Mouse (Mus musculus) heart, embryonic 12.5 days (tissue): Measurements from ENCODE around the gene Tspyl1. TPM values are rescaled to one million over a fixed set of nuclear protein-coding genes. Genes with fewer than 3 reads are reported as not detected.
"Not testable (repeated sequence)": the region's sequence is repeated elsewhere in the genome, so short reads cannot be mapped to it uniquely, and the experiment has no call there.

Experiments used
- ATAC-seq: fragments of 200-750 bp; cut with Nextera tagmentation; 2 replicates; pipeline ENCODE4 v1.8.0; 2017; ENCODE audit warnings: moderate TSS enrichment, moderate library complexity; ENCODE audit not compliant: insufficient number of reproducible peaks, low FRiP score
- H3K27ac ChIP-seq: fragments of 300-500 bp; sonication (generic); 2 replicates; pipeline ENCODE4 v1.5.1; 2016; ENCODE audit warnings: mild to moderate bottlenecking, moderate library complexity; ENCODE audit not compliant: poor library complexity, severe bottlenecking
- H3K27me3 ChIP-seq: fragments of 300-500 bp; sonication (generic); replicated peaks from 2 replicates; pipeline ENCODE4 v1.6.1; 2016; ENCODE audit warnings: mild to moderate bottlenecking, moderate library complexity
- H3K36me3 ChIP-seq: fragments of 300-500 bp; sonication (generic); 2 replicates; pipeline ENCODE4 v1.6.1; 2016; ENCODE audit warnings: mild to moderate bottlenecking, moderate library complexity
- H3K4me1 ChIP-seq: fragments of 300-500 bp; sonication (generic); replicated peaks from 2 replicates; pipeline ENCODE4 v1.6.1; 2016; ENCODE audit warnings: mild to moderate bottlenecking
- H3K4me2 ChIP-seq: fragments of 300-500 bp; sonication (generic); 2 replicates; pipeline ENCODE4 v1.6.1; 2016; ENCODE audit warnings: mild to moderate bottlenecking, moderate library complexity
- H3K4me3 ChIP-seq: fragments of 300-500 bp; sonication (generic); 2 replicates; pipeline ENCODE4 v1.5.1; 2016; ENCODE audit warnings: mild to moderate bottlenecking
- H3K9ac ChIP-seq: fragments of 300-500 bp; sonication (generic); 2 replicates; pipeline ENCODE4 v1.6.1; 2016; ENCODE audit warnings: mild to moderate bottlenecking, moderate library complexity
- H3K9me3 ChIP-seq: fragments of 300-500 bp; sonication (generic); replicated peaks from 2 replicates; pipeline ENCODE4 v1.6.1; 2016; ENCODE audit warnings: mild to moderate bottlenecking, moderate library complexity
- WGBS: fragments of 180-500 bp; shearing (Covaris S2); methylation state at CpG from one replicate; pipeline ENCODE4 v1.1.7; 2016; 5-methylcytosine and 5-hydroxymethylcytosine counted together
- polyA plus RNA-seq: library from polyadenylated mRNA; unstranded; fragments of >200 nt; fragmentation: Nextera tagmentation; extraction: Ambion mirVana; gene quantifications from 2 replicates; pipeline ENCODE4 v1.2.1, GENCODE M21; 2016

The Tspyl1 gene
- 81.2 and 85.1 TPM in 2 replicates for polyA plus RNA-seq

DNA sequence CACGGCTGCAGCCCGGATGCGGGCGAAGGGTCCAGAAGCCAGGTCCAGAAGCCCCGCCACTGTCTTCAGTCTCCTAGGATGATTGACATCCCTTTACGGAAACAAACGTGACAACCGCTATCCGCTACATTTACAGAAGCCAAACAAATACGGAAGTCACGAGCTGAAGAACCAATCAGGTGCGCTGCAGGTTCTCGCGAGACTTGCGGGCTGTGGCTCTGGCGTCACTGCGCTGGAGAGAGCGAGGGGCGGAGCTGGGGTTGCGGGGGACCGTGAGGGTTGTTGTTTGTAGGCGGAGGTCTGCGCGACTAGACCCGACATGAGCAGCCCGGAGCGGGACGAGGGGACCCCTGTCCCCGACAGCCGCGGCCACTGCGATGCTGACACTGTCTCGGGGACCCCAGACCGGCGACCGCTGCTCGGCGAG is at the start of gene Tspyl1:
Gene Tspyl1 (plus strand): TSS at position 229 of the 427 bp plus-strand sequence.
- H3K27me3 ChIP-seq, result 0 out of 2 replicates have a peak, but pooled peaks cover 3% of the 10 kb centered on the region
- peak within 1 kb of the TSS; percentile 86 for H3K27ac ChIP-seq
- no peaks in the 10 kb centered on the region for H3K9me3 ChIP-seq
- peak within 1 kb of the TSS; percentile 99 for H3K4me3 ChIP-seq
- peaks cover 13% of the 10 kb centered on the region for H3K4me1 ChIP-seq
- H3K9ac ChIP-seq, result peak within 1 kb of the TSS; percentile 97
- ATAC-seq, result peak; percentile 98
- H3K4me2 ChIP-seq, result peak within 1 kb of the TSS; percentile 94
- under 1% methylated on average over 38 of the region's 38 CpGs for WGBS
- peaks cover 3% of the 10 kb centered on the region; the same call in 1 of the 2 replicates for H3K36me3 ChIP-seq

- Histone ChIP-seq H3K4me2 (no peak overlapping the region), H3K27me3 (no peaks in the 10 kb centered on the region), H3K36me3 (no peaks in the 10 kb centered on the region), H3K9ac (no peak overlapping the region), H3K27ac (no peak overlapping the region), H3K4me1 (peaks cover 7% of the 10 kb centered on the region), H3K4me3 (no peak overlapping the region), H3K9me3 (no peaks in the 10 kb centered on the region)
- no peak for ATAC-seq
- 65% methylated on average over 1 of the region's 1 CpGs for WGBS
Measured at GRCm38 (mm10) chr10:34233418-34233817, 48.6 kb upstream of the Tspyl1 start.

- no peaks in the 10 kb centered on the region for H3K27me3 ChIP-seq
- H3K9ac ChIP-seq, result no peak overlapping the region
- peaks cover 7% of the 10 kb centered on the region for H3K4me1 ChIP-seq
- H3K4me3 ChIP-seq, result no peak overlapping the region
- 17% methylated on average over 2 of the region's 2 CpGs for WGBS
- no peaks in the 10 kb centered on the region for H3K9me3 ChIP-seq
- ATAC-seq, result no peak; the same call in 1 of the 2 replicates
- H3K4me2 ChIP-seq, result no peak overlapping the region
- no peak overlapping the region for H3K27ac ChIP-seq
- no peaks in the 10 kb centered on the region for H3K36me3 ChIP-seq
Measured at GRCm38 (mm10) chr10:34233931-34234745, 47.9 kb upstream of the Tspyl1 start.

- Histone ChIP-seq H3K9ac (no peak overlapping the region), H3K4me3 (no peak overlapping the region), H3K9me3 (no peaks in the 10 kb centered on the region), H3K27ac (no peak overlapping the region), H3K4me1 (0 out of 2 replicates have a peak, but pooled peaks cover 3% of the 10 kb centered on the region), H3K36me3 (no peaks in the 10 kb centered on the region), H3K4me2 (no peak overlapping the region), H3K27me3 (no peaks in the 10 kb centered on the region)
- ATAC-seq, result no peak
- WGBS, result 40% methylated on average over 3 of the region's 3 CpGs
Measured at GRCm38 (mm10) chr10:34235384-34235783, 46.6 kb upstream of the Tspyl1 start.

DNA sequence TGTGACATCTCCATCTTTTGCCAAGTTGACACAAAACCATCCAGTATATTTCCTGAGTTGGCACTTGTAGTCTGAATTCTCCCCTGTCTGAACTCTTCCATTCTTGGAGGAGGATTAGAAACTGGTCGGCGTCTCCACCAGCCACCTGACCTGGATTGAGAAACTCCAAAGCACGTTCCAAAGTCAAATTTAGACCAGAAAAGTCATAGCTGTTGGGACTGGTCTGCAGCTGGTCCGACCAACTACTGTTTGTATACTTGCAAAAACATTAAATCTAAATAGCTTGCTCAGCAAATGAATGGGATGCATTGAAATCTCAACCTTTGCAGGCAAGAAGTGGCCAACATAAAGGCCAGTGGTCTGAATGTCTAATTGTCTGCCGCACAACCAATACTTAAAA is 45.4 kb upstream of the Tspyl1 start:
- H3K4me3 ChIP-seq, result no peak overlapping the region
- WGBS, result 82% methylated on average over 5 of the region's 5 CpGs
- H3K9ac ChIP-seq, result no peak overlapping the region
- H3K27ac ChIP-seq, result no peak overlapping the region
- H3K27me3 ChIP-seq, result no peaks in the 10 kb centered on the region
- no peaks in the 10 kb centered on the region for H3K9me3 ChIP-seq
- no peak for ATAC-seq
- 0 out of 2 replicates have a peak, but pooled peaks cover 3% of the 10 kb centered on the region for H3K4me1 ChIP-seq
- no peaks in the 10 kb centered on the region for H3K36me3 ChIP-seq
- no peak overlapping the region for H3K4me2 ChIP-seq

- Histone ChIP-seq H3K4me2 (no peak overlapping the region), H3K9me3 (no peaks in the 10 kb centered on the region), H3K27me3 (no peaks in the 10 kb centered on the region), H3K36me3 (no peaks in the 10 kb centered on the region), H3K4me3 (no peak overlapping the region), H3K4me1 (0 out of 2 replicates have a peak, but pooled peaks cover 3% of the 10 kb centered on the region), H3K9ac (no peak overlapping the region), H3K27ac (no peak overlapping the region)
- 51% methylated on average over 4 of the region's 4 CpGs for WGBS
- ATAC-seq, result no peak
Measured at GRCm38 (mm10) chr10:34238536-34238935, 43.5 kb upstream of the Tspyl1 start.

- Histone ChIP-seq H3K4me2 (no peak overlapping the region), H3K9me3 (no peaks in the 10 kb centered on the region), H3K4me1 (no peaks in the 10 kb centered on the region), H3K36me3 (no peaks in the 10 kb centered on the region), H3K27ac (no peak overlapping the region), H3K9ac (no peak overlapping the region), H3K27me3 (no peaks in the 10 kb centered on the region), H3K4me3 (no peak overlapping the region)
- WGBS, result 77% methylated on average over 5 of the region's 5 CpGs
- ATAC-seq, result no peak
Measured at GRCm38 (mm10) chr10:34244745-34245144, 37.2 kb upstream of the Tspyl1 start.

DNA sequence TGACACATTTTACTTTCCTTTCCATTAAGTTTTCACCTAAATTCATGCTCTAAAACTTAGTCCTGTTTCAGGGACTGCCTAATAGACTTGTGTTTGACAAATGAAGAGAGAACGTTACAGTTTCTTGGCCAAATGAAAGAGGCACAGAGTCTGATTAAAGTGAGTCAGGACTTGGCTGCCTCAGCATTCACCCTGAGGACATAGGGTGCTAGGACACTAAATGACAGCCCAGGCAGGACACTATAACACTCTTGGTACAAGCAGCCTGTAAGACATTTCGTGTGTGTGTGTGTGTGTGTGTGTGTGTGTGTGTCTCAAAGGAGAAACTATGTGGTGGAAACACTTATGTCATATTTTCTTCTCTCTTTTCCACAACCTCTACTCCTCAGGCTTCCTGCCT is 35.9 kb upstream of the Tspyl1 start:
- Histone ChIP-seq H3K36me3 (no peaks in the 10 kb centered on the region), H3K4me3 (no peak overlapping the region), H3K4me1 (no peaks in the 10 kb centered on the region), H3K9me3 (no peaks in the 10 kb centered on the region), H3K4me2 (no peak overlapping the region), H3K9ac (no peak overlapping the region), H3K27me3 (no peaks in the 10 kb centered on the region), H3K27ac (no peak overlapping the region)
- ATAC-seq, result no peak
- WGBS, result 56% methylated on average over 2 of the region's 2 CpGs

DNA sequence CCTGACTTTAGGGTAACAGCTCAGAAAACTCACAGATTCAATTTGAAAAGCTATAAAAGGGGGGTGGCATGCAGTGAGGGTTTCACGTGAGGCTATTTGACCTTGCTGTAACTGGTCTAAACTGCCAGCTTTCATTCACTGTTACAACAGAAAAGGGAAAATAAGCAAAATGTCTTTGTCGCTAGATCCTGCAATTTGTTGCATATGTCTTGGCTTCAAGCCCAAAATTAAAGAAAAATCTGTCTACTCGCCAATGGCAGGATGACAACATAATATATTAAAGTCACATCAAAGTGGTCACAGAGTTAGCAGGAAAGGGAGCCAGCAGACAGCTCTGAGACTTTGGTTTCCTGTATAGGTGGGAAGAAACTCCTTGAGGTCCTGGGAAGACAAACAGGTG is 34.2 kb upstream of the Tspyl1 start:
- no peak overlapping the region for H3K27ac ChIP-seq

GRCm38 (mm10) chr10:34249594-34249993 is 32.4 kb upstream of the Tspyl1 start:
- WGBS, result 51% methylated on average over 2 of the region's 2 CpGs
- no peak overlapping the region for H3K4me2 ChIP-seq
- ATAC-seq, result no peak
- H3K4me3 ChIP-seq, result no peak overlapping the region
- no peaks in the 10 kb centered on the region for H3K27me3 ChIP-seq
- H3K9ac ChIP-seq, result no peak overlapping the region
- H3K4me1 ChIP-seq, result no peaks in the 10 kb centered on the region
- no peaks in the 10 kb centered on the region for H3K36me3 ChIP-seq
- no peaks in the 10 kb centered on the region for H3K9me3 ChIP-seq
- no peak overlapping the region for H3K27ac ChIP-seq

More for the DNA sequence above, 34.2 kb upstream of the Tspyl1 start:
- H3K9me3 ChIP-seq, result no peaks in the 10 kb centered on the region
- H3K4me1 ChIP-seq, result no peaks in the 10 kb centered on the region
- H3K27me3 ChIP-seq, result no peaks in the 10 kb centered on the region
- H3K9ac ChIP-seq, result no peak overlapping the region
- H3K36me3 ChIP-seq, result no peaks in the 10 kb centered on the region
- 63% methylated on average over 3 of the region's 3 CpGs for WGBS
- H3K4me2 ChIP-seq, result no peak overlapping the region
- no peak for ATAC-seq
- no peak overlapping the region for H3K4me3 ChIP-seq

DNA sequence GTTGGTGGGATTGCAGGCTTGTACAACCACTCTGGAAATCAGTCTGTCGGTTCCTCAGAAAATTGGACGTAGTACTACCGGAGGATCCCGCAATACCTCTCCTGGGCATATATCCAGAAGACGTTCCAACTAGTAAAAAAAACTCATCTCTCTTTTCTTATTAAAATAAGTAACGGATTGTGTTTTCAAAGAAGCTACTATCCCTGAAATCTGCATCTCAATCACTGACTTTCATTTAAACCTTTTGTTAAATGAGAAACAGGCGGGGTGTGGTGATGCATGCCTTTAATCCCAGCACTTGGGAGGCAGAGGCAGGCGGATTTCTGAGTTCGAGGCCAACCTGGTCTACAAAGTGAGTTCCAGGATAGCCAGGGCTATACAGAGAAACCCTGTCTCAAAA is 29.2 kb upstream of the Tspyl1 start:
- H3K4me1 ChIP-seq, H3K36me3 ChIP-seq, H3K4me2 ChIP-seq, H3K9me3 ChIP-seq, H3K27me3 ChIP-seq, H3K9ac ChIP-seq, H3K4me3 ChIP-seq, ATAC-seq, H3K27ac ChIP-seq: not testable (repeated sequence)
- 86% methylated on average over 9 of the region's 9 CpGs for WGBS
